Mouse (Mus musculus) midbrain, embryonic 14.5 days (tissue): ENCODE results near the gene Spata33. TPM values are rescaled to one million over a fixed set of nuclear protein-coding genes. Genes with fewer than 3 reads are reported as not detected.

Source experiments
- ATAC-seq: fragments of 200-750 bp; cut with Nextera tagmentation; 2 replicates; pipeline ENCODE4 v1.8.0; 2017; ENCODE audit warnings: moderate number of reproducible peaks, moderate library complexity; ENCODE audit not compliant: low FRiP score, low TSS enrichment
- DNase-seq: peaks from one replicate; pipeline ENCODE4 v3.0.0-alpha.2; 2015
- H3K27ac ChIP-seq: fragments of 300-500 bp; sonication (generic); replicated peaks from 2 replicates; pipeline ENCODE4 v1.5.1; 2014; ENCODE audit warnings: mild to moderate bottlenecking, low read depth, low read length, moderate library complexity
- H3K27me3 ChIP-seq: fragments of 300-500 bp; sonication (generic); 2 replicates; pipeline ENCODE4 v1.6.1; 2014; ENCODE audit warnings: low read length, control low read depth, mixed read lengths; ENCODE audit not compliant: control insufficient read depth, insufficient read depth
- H3K36me3 ChIP-seq: fragments of 300-500 bp; sonication (generic); 2 replicates; pipeline ENCODE4 v1.6.1; 2014; ENCODE audit warnings: low read length, control low read depth; ENCODE audit not compliant: control insufficient read depth, insufficient read depth
- H3K4me1 ChIP-seq: fragments of 300-500 bp; sonication (generic); 2 replicates; pipeline ENCODE4 v1.6.1; 2014; ENCODE audit warnings: mild to moderate bottlenecking, antibody characterized with exemption, low read length, control low read depth; ENCODE audit not compliant: control insufficient read depth, insufficient read depth
- H3K4me2 ChIP-seq: fragments of 300-500 bp; sonication (generic); 2 replicates; pipeline ENCODE4 v1.6.1; 2014; ENCODE audit warnings: mild to moderate bottlenecking, low read length, moderate library complexity
- H3K4me3 ChIP-seq: fragments of 300-500 bp; sonication (generic); replicated peaks from 2 replicates; pipeline ENCODE4 v1.5.1; 2014; ENCODE audit warnings: low read depth, low read length
- H3K9ac ChIP-seq: fragments of 300-500 bp; sonication (generic); replicated peaks from 2 replicates; pipeline ENCODE4 v1.6.1; 2014; ENCODE audit warnings: mild to moderate bottlenecking, low read length, moderate library complexity
- H3K9me3 ChIP-seq: fragments of 300-500 bp; sonication (generic); 2 replicates; pipeline ENCODE4 v1.6.1; 2016; ENCODE audit warnings: low read length, control low read depth, mixed read lengths; ENCODE audit not compliant: control insufficient read depth
- WGBS: fragments of 180-500 bp; shearing (Covaris S2); extraction: QIAGEN DNeasy Blood & Tissue Kit; methylation state at CpG from one replicate; pipeline ENCODE4 v1.1.7; 2014; 5-methylcytosine and 5-hydroxymethylcytosine counted together
- polyA plus RNA-seq: library from polyadenylated mRNA; unstranded; fragments of >200 nt; fragmentation: Nextera tagmentation; extraction: Ambion mirVana; gene quantifications from 2 replicates; pipeline ENCODE4 v1.2.1, GENCODE M21; 2014

Spata33 gene
- polyA plus RNA-seq, 1 experiment from 2014 or later, result 6.9 TPM

- no peak overlapping the region for H3K9ac ChIP-seq
- no peak overlapping the region for H3K4me3 ChIP-seq
- no peak for DNase-seq
- H3K27ac ChIP-seq, result no peak overlapping the region
- 92% methylated on average over 10 of the region's 10 CpGs for WGBS
- H3K36me3 ChIP-seq, result peaks cover 50% of the 10 kb centered on the region
- H3K4me2 ChIP-seq, result no peak overlapping the region
- H3K9me3 ChIP-seq, result no peaks in the 10 kb centered on the region
- no peaks in the 10 kb centered on the region for H3K27me3 ChIP-seq
- no peak for ATAC-seq
- no peaks in the 10 kb centered on the region for H3K4me1 ChIP-seq
Observed at GRCm38 (mm10) chr8:123271147-123271546, 58.5 kb downstream of the Spata33 start.

Other genes with a start within 250 kb of the Spata33 start
- gene Ankrd11, start 170.6 kb upstream of the Spata33 start, polyA plus RNA-seq, result 42.4 and 46.2 TPM in 2 replicates
- 42.0 and 43.6 TPM in 2 replicates for gene Spg7, start 149.9 kb upstream of the Spata33 start, polyA plus RNA-seq
- 843 and 877 TPM in 2 replicates for gene Rpl13, start 110.5 kb upstream of the Spata33 start, polyA plus RNA-seq
- gene Cpne7, start 95.5 kb upstream of the Spata33 start, polyA plus RNA-seq, result 1.8 and 3.7 TPM in 2 replicates
- 0.95 TPM in 1 of 2 replicates, not detected in the other for gene Sult5a1, start 54.5 kb upstream of the Spata33 start, polyA plus RNA-seq
- not detected in 2 replicates for gene Dpep1, start 26.6 kb upstream of the Spata33 start, polyA plus RNA-seq
- gene Chmp1a, start 69 bp upstream of the Spata33 start, polyA plus RNA-seq, result 175 and 196 TPM in 2 replicates
- gene Cdk10, start 12.0 kb downstream of the Spata33 start, polyA plus RNA-seq, result 53.9 and 62.6 TPM in 2 replicates
- 4.4 and 5.1 TPM in 2 replicates for gene Spata2l, start 23.4 kb downstream of the Spata33 start, polyA plus RNA-seq
- 20.0 and 22.2 TPM in 2 replicates for gene Zfp276, start 41.4 kb downstream of the Spata33 start, polyA plus RNA-seq
- 54.0 and 59.0 TPM in 2 replicates for gene Vps9d1, start 41.5 kb downstream of the Spata33 start, polyA plus RNA-seq
- 8.0 and 9.2 TPM in 2 replicates for gene Fanca, start 105.7 kb downstream of the Spata33 start, polyA plus RNA-seq
- gene Spire2, start 119.9 kb downstream of the Spata33 start, polyA plus RNA-seq, result 32.8 and 36.0 TPM in 2 replicates
- gene Tcf25, start 160.9 kb downstream of the Spata33 start, polyA plus RNA-seq, result 254 and 294 TPM in 2 replicates
- 0.24 and 0.28 TPM in 2 replicates for gene Mc1r, start 194.3 kb downstream of the Spata33 start, polyA plus RNA-seq
- 2,028 and 2,035 TPM in 2 replicates for gene Tubb3, start 198.6 kb downstream of the Spata33 start, polyA plus RNA-seq
- gene Def8, start 210.7 kb downstream of the Spata33 start, polyA plus RNA-seq, result 42.0 and 48.2 TPM in 2 replicates